Mouse (Mus musculus): Measurements from ENCODE around the gene Fkbp15.
A peak's percentile ranks its signal among the peaks of the same experiment; 100 is the strongest.

The Fkbp15 gene

DNA sequence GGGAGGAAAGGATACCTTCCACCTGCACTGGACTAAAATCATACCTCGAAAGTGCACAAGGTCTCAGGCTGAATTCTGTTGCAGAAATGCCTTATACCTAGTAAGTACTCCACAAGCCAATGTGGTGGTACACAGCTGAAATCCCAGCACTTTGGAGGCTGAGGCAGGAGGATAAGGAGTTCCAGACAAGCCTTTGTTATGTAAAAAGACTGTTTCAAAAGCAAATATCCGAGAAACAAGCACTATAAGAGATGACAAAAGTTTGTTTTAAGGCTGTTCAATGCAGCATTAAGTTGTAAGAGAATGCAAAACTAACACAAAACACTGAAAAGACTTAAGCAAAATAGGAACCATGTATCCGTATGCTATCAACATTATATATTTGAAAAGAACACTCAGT lies 45.8 kb downstream of the Fkbp15 start:
- no peak for DNase-seq (ENCODE audit: low spot score)

DNA sequence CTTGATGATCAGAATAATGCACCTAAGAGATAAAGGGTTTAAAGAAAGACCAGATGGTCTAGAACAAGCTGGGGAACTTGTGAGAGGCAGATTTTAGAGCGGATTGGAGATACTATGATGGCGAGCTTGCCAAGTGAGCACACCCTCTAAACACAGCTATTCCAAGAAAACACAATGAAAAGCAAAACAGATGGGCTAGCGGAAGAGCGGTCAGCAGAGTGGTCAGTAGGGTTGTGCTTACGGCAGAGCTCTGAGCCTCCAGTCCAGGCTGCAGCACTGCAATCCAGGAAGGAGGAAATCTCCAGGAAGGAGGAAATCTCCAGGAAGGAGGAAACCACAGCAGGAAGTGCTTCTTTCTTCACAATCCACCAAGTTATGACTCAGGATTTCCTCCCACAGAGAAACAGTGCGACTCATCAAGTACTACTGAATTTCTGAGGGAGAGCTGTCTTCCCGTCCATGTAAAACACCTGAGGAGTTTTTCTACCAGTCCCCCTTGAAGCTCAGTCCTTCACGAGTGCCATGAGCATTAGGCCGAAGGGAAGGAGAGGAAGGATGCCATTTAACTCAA lies 46.6 kb downstream of the Fkbp15 start:
- no peak for DNase-seq (ENCODE audit: low spot score)

DNA sequence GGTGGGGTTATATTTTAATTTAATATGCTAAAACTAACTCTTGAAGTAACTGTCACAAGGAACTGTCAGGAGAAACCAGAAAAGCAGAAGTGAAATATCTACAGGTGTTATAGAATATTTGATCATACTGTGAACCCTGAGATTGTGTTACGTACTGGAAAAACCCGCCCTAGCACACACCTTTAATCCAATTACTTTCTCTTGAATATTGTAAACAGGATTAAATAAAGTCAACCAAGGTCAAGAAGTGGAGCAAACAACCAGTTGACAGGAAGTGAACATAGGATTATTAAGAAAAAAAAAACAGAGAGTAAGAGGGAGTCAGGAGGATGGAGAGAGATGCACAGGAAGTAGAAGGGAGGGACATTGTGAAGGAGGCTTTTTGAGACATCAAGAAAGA lies 47.5 kb downstream of the Fkbp15 start:
- no peak for DNase-seq (ENCODE audit: low spot score)

GRCm38 (mm10) chr4:62308406-62308805 lies 51.9 kb downstream of the Fkbp15 start:
- no peak for DNase-seq (ENCODE audit: low spot score)

- no peak for DNase-seq (ENCODE audit: low spot score)
Observed at GRCm38 (mm10) chr4:62306840-62307239, 53.5 kb downstream of the Fkbp15 start.

- DNase-seq (ENCODE audit: low spot score) = no peak
Observed at GRCm38 (mm10) chr4:62306301-62306700, 54.0 kb downstream of the Fkbp15 start.

GRCm38 (mm10) chr4:62303288-62303687 lies 57.1 kb downstream of the Fkbp15 start:
- no peak for DNase-seq (ENCODE audit: low spot score)

DNA sequence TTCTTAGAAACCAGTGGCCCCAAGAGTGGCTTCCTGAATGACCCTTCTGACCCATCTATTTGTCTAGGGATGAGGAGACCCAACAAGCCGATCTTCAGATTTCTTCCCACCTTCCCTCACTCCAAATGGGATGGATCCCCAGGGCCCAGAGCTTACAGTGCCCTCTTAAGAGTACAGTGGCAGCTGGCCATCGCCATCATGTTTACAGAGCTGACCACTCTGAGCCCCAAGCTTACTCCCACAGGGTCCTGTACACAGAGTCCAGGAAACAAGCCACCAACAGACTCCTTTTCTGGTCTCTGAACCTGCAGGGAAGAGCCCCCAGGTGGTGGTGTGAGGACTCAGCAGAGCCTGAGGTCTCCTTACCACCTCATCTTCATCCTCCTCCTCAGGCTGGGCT lies 57.6 kb downstream of the Fkbp15 start:
- no peak for DNase-seq (ENCODE audit: low spot score)

GRCm38 (mm10) chr4:62300001-62300400 lies 60.3 kb downstream of the Fkbp15 start:
- DNase-seq (ENCODE audit: low spot score) = no peak

- DNase-seq (ENCODE audit: low spot score) = no peak
Observed at GRCm38 (mm10) chr4:62297280-62298130, 62.8 kb downstream of the Fkbp15 start.

DNA sequence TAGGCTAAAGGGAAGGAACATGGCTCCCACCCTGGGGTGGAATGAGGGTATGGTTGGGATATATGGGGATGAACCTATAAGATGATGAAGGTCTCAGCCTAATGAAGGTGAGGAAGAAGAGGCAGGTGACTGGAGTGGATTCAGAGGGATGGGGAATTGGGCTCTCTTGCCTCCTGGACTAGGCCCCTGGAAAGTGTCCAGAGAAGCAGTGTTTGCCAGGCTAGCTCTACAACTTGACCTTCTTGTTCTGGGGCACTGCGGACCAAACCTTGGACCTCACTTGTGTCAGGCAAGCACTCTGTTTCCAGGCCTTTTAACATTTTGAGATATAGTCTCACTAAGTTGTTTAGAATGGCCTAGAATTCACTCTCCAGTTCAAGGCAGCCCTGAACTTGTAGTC lies 65.6 kb downstream of the Fkbp15 start:
- DNase-seq (ENCODE audit: low spot score) = no peak

- no peak for DNase-seq (ENCODE audit: low spot score)
Observed at GRCm38 (mm10) chr4:62293219-62293861, 67.0 kb downstream of the Fkbp15 start.

DNA sequence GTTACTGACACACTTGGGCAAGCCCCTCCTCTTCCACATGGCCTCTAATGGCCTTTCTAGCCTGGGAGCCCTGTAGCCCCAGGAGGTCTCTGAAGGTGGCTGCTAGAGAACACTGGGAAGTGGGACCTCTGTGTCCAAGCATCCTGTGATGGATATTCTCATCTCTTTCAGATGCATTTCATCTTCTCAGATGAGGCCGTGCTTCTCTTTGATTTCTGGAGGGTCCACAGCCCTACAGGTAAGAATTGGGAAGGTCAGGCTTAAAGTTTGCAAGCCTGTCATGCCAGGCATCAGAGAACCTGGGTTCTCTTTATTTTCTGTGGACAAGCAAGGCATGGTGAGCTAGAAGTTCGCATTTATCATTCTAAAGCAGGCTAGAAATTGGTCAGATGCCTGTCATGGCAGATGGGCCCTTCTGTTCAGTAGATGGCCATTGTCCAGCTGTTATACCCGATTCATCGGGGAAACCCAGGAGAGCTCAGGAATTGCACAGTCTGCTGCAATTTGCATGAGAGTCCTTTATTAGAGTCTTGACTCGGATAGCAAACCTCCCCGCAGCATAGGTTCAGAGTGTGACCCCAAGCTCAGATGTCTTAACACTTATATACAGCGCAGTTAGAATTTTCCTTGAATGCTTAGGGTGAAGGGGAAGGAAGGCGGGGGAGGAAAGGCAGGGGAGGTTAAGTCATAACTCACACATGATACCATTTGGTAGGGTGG lies 67.7 kb downstream of the Fkbp15 start:
- DNase-seq (ENCODE audit: low spot score) = no peak

- no peak for DNase-seq (ENCODE audit: low spot score)
Observed at GRCm38 (mm10) chr4:62290816-62291505, 69.4 kb downstream of the Fkbp15 start.

GRCm38 (mm10) chr4:62289226-62289625 lies 71.1 kb downstream of the Fkbp15 start:
- no peak for DNase-seq (ENCODE audit: low spot score)

- DNase-seq (ENCODE audit: low spot score) = no peak
Observed at GRCm38 (mm10) chr4:62286992-62287900, 73.1 kb downstream of the Fkbp15 start.

GRCm38 (mm10) chr4:62286257-62286991 lies 73.9 kb downstream of the Fkbp15 start:
- peak; percentile 43 for DNase-seq (ENCODE audit: low spot score)

DNA sequence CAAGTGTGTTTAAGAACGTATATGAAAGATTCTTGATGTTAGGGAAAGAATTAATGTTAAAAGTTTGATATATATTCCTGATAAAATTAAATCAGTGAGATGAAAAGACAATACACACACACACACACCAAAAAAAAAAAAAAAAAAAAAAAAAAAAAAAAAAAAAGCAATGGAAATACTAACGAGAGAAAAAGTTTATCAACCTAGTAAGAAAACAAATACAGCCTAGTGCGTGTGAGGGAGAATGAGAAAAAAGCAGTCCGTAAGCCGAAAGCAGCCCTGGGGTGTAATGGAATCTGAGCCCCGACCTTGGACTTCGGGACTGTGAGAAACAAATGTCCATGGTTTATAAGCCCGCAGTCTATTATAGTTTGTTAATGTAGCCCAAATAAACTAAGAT lies 74.8 kb downstream of the Fkbp15 start:
- no peak for DNase-seq (ENCODE audit: low spot score)

DNA sequence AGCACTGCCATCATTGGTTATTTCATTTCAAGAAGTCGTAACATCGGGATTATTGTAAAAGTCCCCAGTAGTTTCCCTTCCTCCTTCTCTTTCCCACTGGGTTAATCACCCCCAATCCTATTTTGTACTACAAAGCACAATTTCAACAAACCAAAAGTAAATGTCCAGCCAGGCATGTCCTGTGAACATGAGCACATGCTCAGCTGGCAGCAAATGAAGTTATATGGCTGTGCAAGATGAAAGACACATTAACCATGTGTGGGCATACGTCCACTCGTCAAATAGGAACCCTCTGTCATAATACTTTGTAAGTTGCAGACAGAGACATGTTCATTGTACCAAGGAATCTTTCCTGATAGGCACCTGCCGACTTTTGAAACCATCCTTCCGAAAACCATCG lies 77.4 kb downstream of the Fkbp15 start:
- no peak for DNase-seq (ENCODE audit: low spot score)

GRCm38 (mm10) chr4:62281319-62281718 lies 79.0 kb downstream of the Fkbp15 start:
- DNase-seq (ENCODE audit: low spot score) = no peak
